Mouse (Mus musculus) liver, embryonic 12.5 days (tissue): ENCODE results near the gene Spock1. TPM values are rescaled to one million over a fixed set of nuclear protein-coding genes. Genes with fewer than 3 reads are reported as not detected.
"Not testable (repeated sequence)": the region's sequence is repeated elsewhere in the genome, so short reads cannot be mapped to it uniquely, and the experiment has no call there.

Experiments used
- ATAC-seq: fragments of 200-750 bp; cut with Nextera tagmentation; 2 replicates; pipeline ENCODE4 v1.8.0; 2017; ENCODE audit warnings: moderate number of reproducible peaks, mild to moderate bottlenecking, moderate library complexity
- H3K27ac ChIP-seq: fragments of 300-500 bp; sonication (generic); 2 replicates; pipeline ENCODE4 v1.5.1; 2016; ENCODE audit warnings: mild to moderate bottlenecking
- H3K27me3 ChIP-seq: fragments of 300-500 bp; sonication (generic); replicated peaks from 2 replicates; pipeline ENCODE4 v1.6.1; 2016; ENCODE audit warnings: mild to moderate bottlenecking, moderate library complexity
- H3K36me3 ChIP-seq: fragments of 300-500 bp; sonication (generic); 2 replicates; pipeline ENCODE4 v1.6.1; 2016; ENCODE audit warnings: mild to moderate bottlenecking, moderate library complexity
- H3K4me1 ChIP-seq: fragments of 300-500 bp; sonication (generic); 2 replicates; pipeline ENCODE4 v1.6.1; 2016
- H3K4me2 ChIP-seq: fragments of 300-500 bp; sonication (generic); 2 replicates; pipeline ENCODE4 v1.6.1; 2016; ENCODE audit warnings: mild to moderate bottlenecking, moderate library complexity
- H3K4me3 ChIP-seq: fragments of 300-500 bp; sonication (generic); 2 replicates; pipeline ENCODE4 v1.5.1; 2016; ENCODE audit warnings: mild to moderate bottlenecking, moderate library complexity
- H3K9ac ChIP-seq: fragments of 300-500 bp; sonication (generic); 2 replicates; pipeline ENCODE4 v1.6.1; 2016; ENCODE audit warnings: mild to moderate bottlenecking, moderate library complexity
- H3K9me3 ChIP-seq: fragments of 300-500 bp; sonication (generic); replicated peaks from 2 replicates; pipeline ENCODE4 v1.6.1; 2016; ENCODE audit warnings: mild to moderate bottlenecking, moderate library complexity
- WGBS: fragments of 180-500 bp; shearing (Covaris S2); methylation state at CpG from one replicate; pipeline ENCODE4 v1.1.7; 2016; ENCODE audit not compliant: insufficient replicate concordance; 5-methylcytosine and 5-hydroxymethylcytosine counted together
- polyA plus RNA-seq: library from polyadenylated mRNA; unstranded; fragments of >200 nt; fragmentation: Nextera tagmentation; extraction: Ambion mirVana; gene quantifications from 2 replicates; pipeline ENCODE4 v1.2.1, GENCODE M21; 2016

Spock1 gene
- polyA plus RNA-seq, 1 experiment from 2014 or later = 0.27 TPM

DNA sequence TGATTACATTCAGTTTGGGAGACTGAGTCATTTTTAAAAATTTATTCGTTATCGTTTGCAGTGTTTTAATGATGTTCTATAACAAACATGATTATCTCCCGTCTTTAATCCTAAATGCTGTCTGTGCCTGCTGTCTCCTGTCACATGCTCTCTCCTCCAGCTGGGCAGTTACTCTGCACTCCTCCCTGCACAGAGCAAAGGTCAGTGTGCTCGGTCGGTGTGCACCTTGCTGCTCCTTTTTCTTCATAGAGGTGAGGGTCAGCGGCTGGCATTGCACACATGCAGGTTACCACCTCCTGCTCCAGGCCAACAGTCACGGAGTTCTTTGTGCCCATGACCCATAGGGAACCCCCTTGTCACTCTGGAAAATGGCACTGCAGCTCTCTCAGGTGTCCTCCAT lies 411.4 kb downstream of the Spock1 start:
- no peaks in the 10 kb centered on the region for H3K4me1 ChIP-seq
- no peak overlapping the region for H3K4me3 ChIP-seq
- no peak overlapping the region for H3K4me2 ChIP-seq
- 59% methylated on average over 7 of the region's 7 CpGs for WGBS
- H3K27ac ChIP-seq = no peak overlapping the region
- no peaks in the 10 kb centered on the region for H3K27me3 ChIP-seq
- ATAC-seq = no peak
- no peak overlapping the region for H3K9ac ChIP-seq
- H3K9me3 ChIP-seq = no peaks in the 10 kb centered on the region
- H3K36me3 ChIP-seq = no peaks in the 10 kb centered on the region

DNA sequence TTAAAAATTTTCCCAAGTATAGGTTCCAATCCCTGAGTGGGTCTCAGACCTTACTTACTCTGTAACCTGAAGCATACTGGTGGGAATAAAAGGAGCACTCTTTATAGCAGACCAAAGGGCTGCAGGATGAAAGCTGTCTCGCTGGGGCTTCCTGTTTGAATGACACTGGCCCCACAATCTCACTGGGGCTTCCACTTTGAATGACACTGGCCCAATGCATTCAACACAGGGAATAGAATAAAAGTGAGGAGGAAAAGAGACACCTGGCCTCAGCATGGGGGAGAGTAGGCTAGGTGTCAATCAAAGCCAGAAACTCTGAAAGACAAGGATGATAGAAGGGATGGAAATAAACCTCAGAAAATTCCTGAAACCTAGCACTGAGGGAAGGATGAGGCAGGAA lies 413.3 kb downstream of the Spock1 start:
- 29% methylated on average over 1 of the region's 1 CpGs for WGBS
- no peak for ATAC-seq

DNA sequence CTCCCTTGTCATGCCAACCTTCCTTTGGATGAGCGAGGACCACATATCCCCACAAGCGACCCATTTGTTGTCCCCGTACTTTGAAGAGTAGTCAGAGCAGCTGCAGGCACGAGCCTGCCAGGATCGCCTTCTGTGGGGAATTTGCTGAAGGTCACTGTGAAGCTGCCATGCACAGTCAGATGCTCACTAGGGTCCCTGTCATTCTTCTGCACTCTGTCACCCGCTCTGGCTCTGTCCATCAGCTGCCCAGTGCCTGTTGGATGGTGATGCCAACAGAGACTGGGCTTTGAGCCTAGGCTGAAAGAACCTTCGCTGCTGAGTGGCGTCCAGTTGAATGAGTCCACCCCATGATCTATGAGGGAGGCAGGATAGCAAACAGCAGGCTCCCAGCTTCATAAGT lies 419.2 kb downstream of the Spock1 start:
- ATAC-seq = no peak
- no peak overlapping the region for H3K9ac ChIP-seq
- H3K27me3 ChIP-seq = no peaks in the 10 kb centered on the region
- no peaks in the 10 kb centered on the region for H3K36me3 ChIP-seq
- WGBS = 65% methylated on average over 8 of the region's 8 CpGs
- H3K4me1 ChIP-seq = no peaks in the 10 kb centered on the region
- H3K27ac ChIP-seq = no peak overlapping the region
- no peak overlapping the region for H3K4me2 ChIP-seq
- no peak overlapping the region for H3K4me3 ChIP-seq
- H3K9me3 ChIP-seq = no peaks in the 10 kb centered on the region

More for the DNA sequence above, 413.3 kb downstream of the Spock1 start:
- Histone ChIP-seq H3K27me3 (no peaks in the 10 kb centered on the region), H3K9ac (no peak overlapping the region), H3K9me3 (no peaks in the 10 kb centered on the region), H3K4me2 (no peak overlapping the region), H3K36me3 (no peaks in the 10 kb centered on the region), H3K4me1 (no peaks in the 10 kb centered on the region), H3K4me3 (no peak overlapping the region), H3K27ac (no peak overlapping the region)

DNA sequence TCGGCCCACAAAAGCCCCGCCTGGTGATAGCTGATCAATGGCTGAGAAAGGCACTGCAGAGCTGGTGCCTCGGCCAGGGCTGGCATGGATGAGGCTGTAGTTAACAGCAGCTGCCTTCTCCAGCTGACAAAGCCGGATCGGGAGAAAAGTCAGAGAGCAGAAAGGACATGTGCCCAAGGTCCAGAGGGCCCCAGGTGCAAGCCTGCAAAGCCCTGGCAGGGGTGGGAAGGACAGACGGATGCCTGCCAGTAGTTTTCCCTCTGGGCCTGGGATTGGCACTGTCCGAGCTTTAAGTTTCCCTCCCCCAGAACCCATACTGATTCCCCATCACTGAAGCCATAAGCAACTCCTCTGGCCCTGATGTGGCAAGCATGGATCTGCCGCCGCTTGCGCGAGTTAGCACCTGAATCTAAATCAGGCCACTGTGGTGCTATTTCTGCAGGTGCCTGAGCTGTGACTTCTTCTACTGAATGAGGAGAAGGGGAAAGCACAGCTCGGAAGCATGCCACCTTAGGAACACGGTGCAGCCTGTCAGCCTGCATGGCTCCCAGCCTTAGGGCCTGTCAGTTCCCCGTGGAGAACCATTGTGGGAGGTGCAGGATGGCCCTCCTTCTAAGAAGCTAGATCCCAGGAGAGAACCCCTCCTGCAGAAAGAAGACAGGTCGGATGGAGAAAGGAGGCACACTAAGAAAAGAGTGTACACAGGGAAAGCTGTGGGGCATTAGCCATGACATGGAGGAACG lies 423.5 kb downstream of the Spock1 start:
- H3K27me3 ChIP-seq = no peaks in the 10 kb centered on the region
- no peak overlapping the region for H3K4me3 ChIP-seq
- H3K4me2 ChIP-seq = no peak overlapping the region
- H3K36me3 ChIP-seq = no peaks in the 10 kb centered on the region
- no peaks in the 10 kb centered on the region for H3K4me1 ChIP-seq
- H3K27ac ChIP-seq = no peak overlapping the region
- WGBS = 72% methylated on average over 16 of the region's 16 CpGs
- no peaks in the 10 kb centered on the region for H3K9me3 ChIP-seq
- ATAC-seq = no peak
- H3K9ac ChIP-seq = no peak overlapping the region

DNA sequence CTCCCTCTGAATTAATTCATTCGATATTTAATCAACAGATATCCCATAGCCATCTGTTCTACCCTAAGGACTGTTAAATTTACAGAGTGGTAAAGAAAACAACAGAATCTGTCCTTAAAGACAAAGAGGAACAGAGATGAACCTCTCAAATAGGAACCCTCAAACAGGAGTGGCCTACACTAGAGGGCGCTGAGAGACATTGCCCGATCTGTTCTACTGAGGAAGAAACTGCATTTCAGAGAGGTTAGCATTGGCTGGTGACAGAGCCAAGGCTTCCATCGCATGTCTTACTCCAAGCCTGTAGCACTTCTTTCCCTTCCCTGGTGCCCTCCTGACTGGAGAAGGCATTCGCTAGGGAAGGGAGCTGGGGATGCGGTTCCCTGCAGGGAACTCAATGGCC lies 431.4 kb downstream of the Spock1 start:
- Histone ChIP-seq H3K9me3 (no peaks in the 10 kb centered on the region), H3K27me3 (no peaks in the 10 kb centered on the region), H3K4me3 (no peak overlapping the region), H3K27ac (no peak overlapping the region), H3K4me1 (no peaks in the 10 kb centered on the region), H3K4me2 (no peak overlapping the region), H3K36me3 (no peaks in the 10 kb centered on the region), H3K9ac (no peak overlapping the region)
- ATAC-seq = no peak
- WGBS = 19% methylated on average over 6 of the region's 6 CpGs

DNA sequence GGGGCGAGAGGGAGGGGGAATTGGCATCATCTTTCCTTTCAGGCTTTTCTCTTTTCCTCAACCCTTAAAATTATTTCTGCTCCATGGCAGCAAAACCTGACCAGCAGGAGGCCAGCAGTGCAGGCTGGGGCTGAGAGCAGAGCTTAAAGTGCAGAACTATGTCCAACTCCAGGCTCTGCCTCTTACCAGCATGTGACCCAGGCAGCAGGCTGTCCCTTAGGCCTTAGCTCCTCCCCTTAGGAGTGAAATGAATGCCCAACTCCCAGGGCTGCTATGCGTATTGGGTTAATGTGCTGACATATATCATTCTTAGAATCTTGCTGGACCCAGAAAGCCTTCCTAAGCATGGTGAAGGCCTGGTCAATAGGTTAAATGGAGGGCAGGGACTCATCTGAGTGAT lies 434.1 kb downstream of the Spock1 start:
- Histone ChIP-seq H3K4me2 (no peak overlapping the region), H3K9me3 (no peaks in the 10 kb centered on the region), H3K27ac (no peak overlapping the region), H3K9ac (no peak overlapping the region), H3K4me3 (no peak overlapping the region), H3K27me3 (no peaks in the 10 kb centered on the region), H3K36me3 (no peaks in the 10 kb centered on the region), H3K4me1 (no peaks in the 10 kb centered on the region)
- 48% methylated on average over 2 of the region's 2 CpGs for WGBS
- ATAC-seq = no peak

DNA sequence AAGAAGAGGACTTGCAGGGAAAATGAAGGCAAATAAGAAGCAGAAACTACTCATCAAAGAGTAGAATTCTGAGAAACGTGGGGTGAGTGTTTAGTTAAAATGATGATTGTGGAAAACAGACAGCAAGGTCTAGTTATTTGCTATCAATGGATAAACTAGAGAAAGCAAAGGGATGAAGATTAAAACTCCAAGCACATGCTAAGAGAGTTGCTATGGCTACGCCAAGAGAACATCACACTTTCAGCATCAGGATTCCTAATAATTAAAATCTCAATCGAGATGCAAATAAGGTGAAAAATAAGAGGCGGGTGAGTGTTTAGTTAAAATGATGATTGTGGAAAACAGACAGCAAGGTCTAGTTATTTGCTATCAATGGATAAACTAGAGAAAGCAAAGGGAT lies 437.2 kb downstream of the Spock1 start:
- not testable (repeated sequence) for H3K4me2 ChIP-seq, H3K9me3 ChIP-seq, ATAC-seq, H3K27ac ChIP-seq, H3K4me3 ChIP-seq, H3K9ac ChIP-seq, H3K4me1 ChIP-seq, H3K36me3 ChIP-seq, H3K27me3 ChIP-seq
- WGBS = 71% methylated on average over 4 of the region's 4 CpGs

DNA sequence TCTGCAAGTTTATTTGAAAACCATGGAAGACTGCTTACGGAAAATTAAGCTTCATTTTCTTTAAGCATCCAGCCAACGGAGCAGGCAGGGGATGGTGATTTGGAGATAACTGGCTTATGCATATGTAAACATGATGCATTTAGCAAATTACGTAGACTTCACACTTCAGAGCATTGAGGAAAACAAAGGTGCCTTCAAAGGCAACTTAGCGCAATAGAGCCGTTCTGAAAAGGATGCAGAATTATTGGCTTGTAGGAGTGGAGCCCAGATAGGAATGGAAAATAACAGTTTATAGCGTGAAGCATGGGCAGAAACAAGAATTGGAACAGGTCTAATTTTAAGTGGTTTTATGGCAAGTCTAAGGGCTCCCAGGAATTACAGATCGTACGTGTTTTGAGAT lies 448.2 kb downstream of the Spock1 start:
- H3K4me1 ChIP-seq = no peaks in the 10 kb centered on the region
- H3K9ac ChIP-seq = no peak overlapping the region
- H3K9me3 ChIP-seq = peaks cover 6% of the 10 kb centered on the region; the same call in 1 of the 2 replicates
- no peak for ATAC-seq
- 77% methylated on average over 8 of the region's 8 CpGs for WGBS
- H3K4me3 ChIP-seq = no peak overlapping the region
- no peak overlapping the region for H3K27ac ChIP-seq
- H3K36me3 ChIP-seq = no peaks in the 10 kb centered on the region
- H3K27me3 ChIP-seq = no peaks in the 10 kb centered on the region
- no peak overlapping the region for H3K4me2 ChIP-seq

DNA sequence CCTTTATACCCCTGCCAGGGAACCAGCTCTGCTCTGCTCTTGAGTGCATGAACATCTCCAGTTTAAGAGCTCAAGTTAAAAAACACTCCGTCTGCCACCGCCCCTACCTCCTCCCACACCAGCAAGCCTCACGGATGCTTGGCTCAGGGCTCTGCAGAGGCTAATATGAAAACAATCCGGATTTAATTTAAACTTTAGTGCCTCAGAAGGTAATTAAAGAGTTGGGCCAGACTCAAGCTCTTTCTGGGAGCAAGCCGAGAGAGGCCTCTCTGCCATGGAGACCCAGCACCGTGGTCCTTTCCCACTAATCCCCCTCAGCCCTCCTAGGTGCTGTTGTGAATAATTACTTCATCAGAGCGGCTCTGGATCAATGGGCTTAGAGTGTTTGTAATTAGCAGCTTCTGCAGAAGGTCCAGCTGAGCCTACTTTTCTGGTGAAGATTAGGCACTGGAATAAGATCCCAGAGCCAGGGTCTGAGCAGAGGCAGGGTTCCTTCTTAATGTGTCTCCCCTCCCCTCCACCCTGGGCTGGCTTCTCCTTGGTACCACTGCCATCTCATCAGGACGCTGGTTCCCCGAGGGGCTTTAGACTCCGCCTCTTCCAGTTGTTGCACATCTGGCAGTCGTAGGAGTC lies 457.8 kb downstream of the Spock1 start:
- Histone ChIP-seq H3K9me3 (no peaks in the 10 kb centered on the region), H3K4me1 (no peaks in the 10 kb centered on the region), H3K4me3 (no peak overlapping the region), H3K9ac (no peak overlapping the region), H3K36me3 (no peaks in the 10 kb centered on the region), H3K27ac (no peak overlapping the region), H3K27me3 (no peaks in the 10 kb centered on the region), H3K4me2 (no peak overlapping the region)
- 37% methylated on average over 11 of the region's 11 CpGs for WGBS
- ATAC-seq = no peak

DNA sequence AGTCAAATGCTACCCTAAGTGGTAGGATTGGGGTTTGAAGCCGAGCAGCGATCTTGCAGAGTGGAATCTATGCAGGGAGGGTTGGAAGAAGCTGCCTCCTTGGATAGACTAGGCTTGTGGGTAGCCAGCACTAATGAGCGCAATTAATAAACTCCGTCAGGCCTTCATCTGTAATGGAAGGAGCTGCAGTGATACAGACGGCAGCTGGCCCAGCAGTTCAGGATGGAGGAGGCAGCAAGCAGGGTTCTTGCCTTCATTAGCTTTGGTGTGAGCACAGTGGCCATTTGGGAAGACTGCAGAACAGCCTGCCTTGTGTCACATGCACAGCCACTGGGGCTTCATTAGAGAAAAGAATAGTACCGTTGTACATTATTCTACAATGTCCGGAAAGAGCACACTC lies 459.2 kb downstream of the Spock1 start:
- ATAC-seq = no peak
- H3K9me3 ChIP-seq = no peaks in the 10 kb centered on the region
- H3K27ac ChIP-seq = no peak overlapping the region
- H3K4me2 ChIP-seq = no peak overlapping the region
- 74% methylated on average over 7 of the region's 7 CpGs for WGBS
- H3K27me3 ChIP-seq = no peaks in the 10 kb centered on the region
- H3K4me1 ChIP-seq = no peaks in the 10 kb centered on the region
- no peak overlapping the region for H3K4me3 ChIP-seq
- no peak overlapping the region for H3K9ac ChIP-seq
- no peaks in the 10 kb centered on the region for H3K36me3 ChIP-seq

DNA sequence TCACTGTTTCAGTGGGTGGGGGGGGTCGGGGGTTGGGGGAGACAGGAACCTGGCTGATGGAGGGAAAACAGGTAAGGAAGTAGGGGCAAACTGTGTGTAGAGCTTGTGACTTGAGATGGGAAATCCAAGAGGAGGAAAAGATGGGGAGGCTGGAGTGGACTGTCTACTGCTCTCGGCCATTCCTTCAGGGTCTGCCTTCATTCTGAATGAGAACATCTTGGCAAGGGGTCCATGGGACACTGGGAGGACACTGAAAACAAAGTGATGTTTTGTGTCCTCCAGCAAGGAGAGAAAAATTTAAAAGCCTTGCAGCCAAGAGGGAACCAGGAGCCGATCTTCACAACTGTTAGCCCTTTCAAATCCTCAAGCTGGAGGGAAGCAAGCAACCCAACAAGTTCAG lies 463.2 kb downstream of the Spock1 start:
- H3K4me2 ChIP-seq = no peak overlapping the region
- no peaks in the 10 kb centered on the region for H3K9me3 ChIP-seq
- no peak overlapping the region for H3K4me3 ChIP-seq
- no peaks in the 10 kb centered on the region for H3K27me3 ChIP-seq
- H3K4me1 ChIP-seq = no peaks in the 10 kb centered on the region
- no peak for ATAC-seq
- no peak overlapping the region for H3K27ac ChIP-seq
- WGBS = 55% methylated on average over 3 of the region's 3 CpGs
- no peaks in the 10 kb centered on the region for H3K36me3 ChIP-seq
- H3K9ac ChIP-seq = no peak overlapping the region

DNA sequence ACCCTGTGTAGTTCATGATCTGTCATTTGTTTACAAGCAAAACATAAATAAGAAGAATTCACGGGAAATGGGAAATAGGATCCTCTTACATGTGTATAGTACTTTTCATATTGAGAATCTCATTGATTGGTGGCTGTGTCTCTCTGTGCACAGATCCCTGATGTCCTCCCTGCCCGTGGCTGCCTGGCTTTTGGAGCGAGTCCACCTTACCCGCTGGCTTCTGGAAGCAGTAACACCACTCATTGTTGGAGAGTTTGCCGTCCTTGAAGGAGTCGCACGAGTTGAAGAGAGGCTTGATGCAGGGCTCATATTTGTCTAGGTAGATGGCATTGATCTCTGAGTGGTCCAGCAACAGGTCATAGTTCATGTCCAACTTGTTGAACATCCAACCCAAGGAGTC lies 468.0 kb downstream of the Spock1 start:
- Histone ChIP-seq H3K27ac (no peak overlapping the region), H3K4me2 (no peak overlapping the region), H3K4me3 (no peak overlapping the region), H3K9ac (no peak overlapping the region), H3K4me1 (no peaks in the 10 kb centered on the region), H3K27me3 (no peaks in the 10 kb centered on the region), H3K9me3 (no peaks in the 10 kb centered on the region), H3K36me3 (no peaks in the 10 kb centered on the region)
- ATAC-seq = no peak
- 74% methylated on average over 7 of the region's 7 CpGs for WGBS
